Mouse (Mus musculus): ENCODE data around the gene Eef2. TPM values are rescaled to one million over a fixed set of nuclear protein-coding genes. Genes with fewer than 3 reads are reported as not detected.
A peak's percentile ranks its signal among the peaks of the same experiment; 100 is the strongest.
"Not testable (repeated sequence)": the region's sequence is repeated elsewhere in the genome, so short reads cannot be mapped to it uniquely, and the experiment has no call there.

The Eef2 gene
- polyA plus RNA-seq, 1 experiment from 2014 or later, result 282 TPM

GRCm38 (mm10) chr10:81162318-81162652 lies 14.1 kb upstream of the Eef2 start:
- WGBS (ENCODE audit: insufficient replicate concordance), result 22% methylated on average over 2 of the region's 2 CpGs

GRCm38 (mm10) chr10:81165118-81165517 lies 11.3 kb upstream of the Eef2 start:
- WGBS (ENCODE audit: insufficient replicate concordance), result 80% methylated on average over 8 of the region's 8 CpGs
- Histone ChIP-seq H3K27ac (ENCODE audit: low read length) (no peak overlapping the region), H3K36me3 (ENCODE audit: control insufficient read depth, insufficient read depth) (peaks cover 10% of the 10 kb centered on the region), H3K27me3 (ENCODE audit: control insufficient read depth, insufficient read depth, low read depth, low read length) (no peaks in the 10 kb centered on the region), H3K4me3 (ENCODE audit: low read depth, low read length) (no peak overlapping the region), H3K4me2 (ENCODE audit: low read depth, low read length) (no peak overlapping the region), H3K4me1 (ENCODE audit: control insufficient read depth, low read depth, low read length) (peaks cover 41% of the 10 kb centered on the region), H3K9ac (ENCODE audit: low read depth, low read length) (no peak overlapping the region), H3K9me3 (replicated peaks; ENCODE audit: control insufficient read depth, low read length) (no peaks in the 10 kb centered on the region)
- no peak for ATAC-seq (ENCODE audit: low read depth)

More at GRCm38 (mm10) chr10:81162318-81162652, 14.1 kb upstream of the Eef2 start:
- Histone ChIP-seq H3K27me3 (ENCODE audit: control insufficient read depth, insufficient read depth, low read depth, low read length) (no peaks in the 10 kb centered on the region), H3K9ac (ENCODE audit: low read depth, low read length) (no peak overlapping the region), H3K9me3 (replicated peaks; ENCODE audit: control insufficient read depth, low read length) (no peaks in the 10 kb centered on the region), H3K4me1 (ENCODE audit: control insufficient read depth, low read depth, low read length) (peaks cover 35% of the 10 kb centered on the region), H3K4me3 (ENCODE audit: low read depth, low read length) (no peak overlapping the region), H3K4me2 (ENCODE audit: low read depth, low read length) (no peak overlapping the region), H3K36me3 (ENCODE audit: control insufficient read depth, insufficient read depth) (peaks cover 18% of the 10 kb centered on the region), H3K27ac (ENCODE audit: low read length) (no peak overlapping the region)
- no peak for ATAC-seq (ENCODE audit: low read depth)

DNA sequence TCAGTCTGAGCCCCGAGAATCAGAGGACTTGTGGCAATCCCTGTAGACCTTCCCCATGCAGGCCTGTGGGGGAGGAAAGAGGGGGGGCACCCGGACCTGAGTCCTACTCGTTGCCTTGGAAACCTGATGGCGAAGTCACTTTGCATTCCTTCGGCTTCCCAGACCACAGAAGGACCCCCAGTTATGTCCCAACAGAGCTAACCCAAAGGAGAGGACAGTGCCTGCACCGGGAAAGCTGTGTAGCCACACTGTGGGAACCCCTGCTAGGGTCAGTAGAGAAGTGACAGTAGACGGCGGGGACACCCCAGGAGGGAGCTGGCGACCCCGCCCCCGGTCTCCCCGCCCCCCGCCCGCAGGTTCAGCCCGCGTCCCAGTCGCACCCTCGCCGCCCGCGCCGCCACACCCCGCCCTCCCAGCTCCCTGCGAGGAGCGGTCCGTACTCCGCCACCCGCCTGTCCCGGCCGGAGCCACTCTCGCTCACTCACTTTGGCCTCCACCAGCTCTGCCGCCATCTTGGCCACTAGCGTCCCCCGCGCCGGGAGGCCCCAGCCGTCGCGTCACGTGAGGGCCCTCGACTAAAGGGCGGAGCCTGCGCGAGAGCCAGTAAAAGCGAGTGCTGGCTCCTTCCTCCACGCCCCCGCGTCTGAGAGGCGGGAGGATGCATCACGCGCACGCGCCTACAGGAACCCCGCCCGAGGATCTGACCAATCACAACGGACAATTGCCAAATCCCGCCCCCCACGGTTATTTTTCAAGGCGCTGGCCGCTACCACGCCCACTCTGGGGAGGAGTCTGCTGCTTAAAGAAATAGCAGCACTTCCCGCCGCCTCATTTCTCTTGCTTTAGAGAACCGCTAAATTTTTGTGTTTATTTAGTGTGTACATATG lies 9.0 kb upstream of the Eef2 start, which contains the start of gene Pias4:
Pias4 (minus strand) TSS at position 724 of the 887 bp plus-strand sequence.
- peak within 1 kb of the TSS; percentile 96 for H3K4me3 ChIP-seq (ENCODE audit: low read depth, low read length)
- H3K9me3 ChIP-seq (replicated peaks; ENCODE audit: control insufficient read depth, low read length), result no peaks in the 10 kb centered on the region
- H3K4me2 ChIP-seq (ENCODE audit: low read depth, low read length), result peak within 1 kb of the TSS; percentile 88
- peaks cover 6% of the 10 kb centered on the region for H3K36me3 ChIP-seq (ENCODE audit: control insufficient read depth, insufficient read depth)
- ATAC-seq (ENCODE audit: low read depth), result peak; percentile 91
- H3K27ac ChIP-seq (ENCODE audit: low read length), result peak within 1 kb of the TSS; percentile 88
- H3K9ac ChIP-seq (ENCODE audit: low read depth, low read length), result peak within 1 kb of the TSS; percentile 96
- no peaks in the 10 kb centered on the region for H3K27me3 ChIP-seq (ENCODE audit: control insufficient read depth, insufficient read depth, low read depth, low read length)
- peaks cover 31% of the 10 kb centered on the region for H3K4me1 ChIP-seq (ENCODE audit: control insufficient read depth, low read depth, low read length)
- WGBS (ENCODE audit: insufficient replicate concordance), result under 1% methylated on average over 54 of the region's 64 CpGs

DNA sequence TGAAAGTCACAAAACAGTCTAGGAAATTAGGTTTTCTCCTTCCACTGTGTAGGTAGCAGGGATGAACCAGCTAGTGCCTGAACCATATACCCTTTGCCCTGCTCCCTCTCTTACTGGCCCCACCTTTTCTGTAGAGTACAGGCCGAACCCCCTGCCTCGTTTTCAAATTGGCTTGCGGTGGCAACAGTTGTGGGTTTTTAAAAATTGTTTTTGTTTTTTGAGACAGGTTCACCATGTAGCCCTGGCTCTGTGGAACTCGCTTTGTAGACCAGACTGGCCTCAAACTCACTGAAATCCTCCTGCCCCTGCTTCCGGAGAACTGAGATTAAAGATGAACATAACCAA lies 8.4 kb upstream of the Eef2 start:
- WGBS (ENCODE audit: insufficient replicate concordance), result 1% methylated on average over 5 of the region's 5 CpGs
- peak; percentile 44 for ATAC-seq (ENCODE audit: low read depth)
- peaks cover 30% of the 10 kb centered on the region for H3K4me1 ChIP-seq (ENCODE audit: control insufficient read depth, low read depth, low read length)
- H3K4me3 ChIP-seq (ENCODE audit: low read depth, low read length), result peak overlapping the region; percentile 96
- peak overlapping the region; percentile 88 for H3K27ac ChIP-seq (ENCODE audit: low read length)
- H3K4me2 ChIP-seq (ENCODE audit: low read depth, low read length), result peak overlapping the region; percentile 87
- peak overlapping the region; percentile 68 for H3K9ac ChIP-seq (ENCODE audit: low read depth, low read length)
- peaks cover 6% of the 10 kb centered on the region for H3K36me3 ChIP-seq (ENCODE audit: control insufficient read depth, insufficient read depth)
- no peaks in the 10 kb centered on the region for H3K9me3 ChIP-seq (replicated peaks; ENCODE audit: control insufficient read depth, low read length)
- H3K27me3 ChIP-seq (ENCODE audit: control insufficient read depth, insufficient read depth, low read depth, low read length), result no peaks in the 10 kb centered on the region

- ATAC-seq (ENCODE audit: low read depth), result peak; percentile 60
- Histone ChIP-seq H3K36me3 (ENCODE audit: control insufficient read depth, insufficient read depth) (peaks cover 2% of the 10 kb centered on the region), H3K4me1 (ENCODE audit: control insufficient read depth, low read depth, low read length) (peaks cover 36% of the 10 kb centered on the region), H3K9ac (ENCODE audit: low read depth, low read length) (peak overlapping the region; percentile 68), H3K4me3 (ENCODE audit: low read depth, low read length) (peak overlapping the region; percentile 96), H3K4me2 (ENCODE audit: low read depth, low read length) (peak overlapping the region; percentile 87), H3K27ac (ENCODE audit: low read length) (peak overlapping the region; percentile 88), H3K27me3 (ENCODE audit: control insufficient read depth, insufficient read depth, low read depth, low read length) (no peaks in the 10 kb centered on the region), H3K9me3 (replicated peaks; ENCODE audit: control insufficient read depth, low read length) (no peaks in the 10 kb centered on the region)
- under 1% methylated on average over 29 of the region's 29 CpGs for WGBS (ENCODE audit: insufficient replicate concordance)
These were observed 7.7 kb upstream of the Eef2 start for GRCm38 (mm10) chr10:81168521-81169244.

DNA sequence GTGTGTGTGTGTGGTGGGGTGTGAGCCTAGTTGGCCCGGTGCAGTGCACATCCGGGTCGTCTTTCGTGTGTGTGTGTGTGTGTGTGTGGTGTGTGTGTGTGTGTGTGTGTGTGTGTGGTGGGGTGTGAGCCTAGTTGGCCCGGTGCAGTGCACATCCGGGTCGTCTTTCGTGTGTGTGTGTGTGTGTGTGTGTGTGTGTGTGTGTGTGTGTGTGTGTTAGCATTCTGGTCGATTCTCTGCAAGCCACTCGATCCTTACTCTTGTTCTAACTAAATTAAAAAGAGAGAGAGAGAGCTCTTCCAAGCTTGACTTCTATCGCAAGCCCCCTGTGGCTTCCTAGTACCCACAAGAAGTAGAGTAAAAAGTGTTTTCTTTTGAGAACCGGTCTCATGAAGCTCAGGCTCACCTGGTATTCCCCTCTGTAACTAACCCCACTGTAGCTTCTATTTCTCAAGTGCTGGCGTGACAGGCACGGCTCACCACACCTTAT lies 7.0 kb upstream of the Eef2 start:
- not testable (repeated sequence) for H3K27me3 ChIP-seq (ENCODE audit: control insufficient read depth, insufficient read depth, low read depth, low read length); H3K36me3 ChIP-seq (ENCODE audit: control insufficient read depth, insufficient read depth); ATAC-seq (ENCODE audit: low read depth); H3K9me3 ChIP-seq (replicated peaks; ENCODE audit: control insufficient read depth, low read length); H3K4me3 ChIP-seq (ENCODE audit: low read depth, low read length)
- 8% methylated on average over 14 of the region's 14 CpGs for WGBS (ENCODE audit: insufficient replicate concordance)
- H3K4me1 ChIP-seq (ENCODE audit: control insufficient read depth, low read depth, low read length), result peaks cover 39% of the 10 kb centered on the region
- peak overlapping the region; percentile 72 for H3K27ac ChIP-seq (ENCODE audit: low read length)
- peak overlapping the region; percentile 22 for H3K9ac ChIP-seq (ENCODE audit: low read depth, low read length)
- H3K4me2 ChIP-seq (ENCODE audit: low read depth, low read length), result peak overlapping the region; percentile 32

DNA sequence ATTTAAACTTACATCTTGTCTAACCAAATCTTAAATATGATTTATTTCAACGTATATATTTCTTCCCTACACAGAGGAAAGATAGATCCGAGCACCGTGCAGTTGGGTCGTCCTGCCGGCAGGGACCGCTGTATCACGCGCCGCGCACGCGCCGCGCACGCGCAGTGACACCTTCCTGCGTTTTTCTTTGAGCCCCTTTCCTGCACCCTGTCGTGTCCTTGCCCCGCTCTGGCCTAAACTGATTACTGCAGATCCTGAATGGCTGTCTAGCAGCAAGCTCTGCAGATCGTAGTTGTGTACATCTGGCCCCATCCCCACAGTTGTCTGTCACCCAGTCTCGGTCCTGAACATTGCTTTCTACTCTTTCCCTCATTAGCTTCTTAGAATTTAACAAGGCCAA lies 3.3 kb upstream of the Eef2 start:
- H3K27ac ChIP-seq (ENCODE audit: low read length), result peak overlapping the region; percentile 85
- H3K4me1 ChIP-seq (ENCODE audit: control insufficient read depth, low read depth, low read length), result peaks cover 46% of the 10 kb centered on the region
- WGBS (ENCODE audit: insufficient replicate concordance), result 6% methylated on average over 21 of the region's 21 CpGs
- 0 out of 2 replicates have a peak, but pooled peaks have one; percentile 8 for ATAC-seq (ENCODE audit: low read depth)
- H3K27me3 ChIP-seq (ENCODE audit: control insufficient read depth, insufficient read depth, low read depth, low read length), result no peaks in the 10 kb centered on the region
- no peaks in the 10 kb centered on the region for H3K9me3 ChIP-seq (replicated peaks; ENCODE audit: control insufficient read depth, low read length)
- peaks cover 7% of the 10 kb centered on the region for H3K36me3 ChIP-seq (ENCODE audit: control insufficient read depth, insufficient read depth)
- peak overlapping the region; percentile 35 for H3K4me3 ChIP-seq (ENCODE audit: low read depth, low read length)
- peak overlapping the region; percentile 49 for H3K9ac ChIP-seq (ENCODE audit: low read depth, low read length)
- H3K4me2 ChIP-seq (ENCODE audit: low read depth, low read length), result peak overlapping the region; percentile 64

DNA sequence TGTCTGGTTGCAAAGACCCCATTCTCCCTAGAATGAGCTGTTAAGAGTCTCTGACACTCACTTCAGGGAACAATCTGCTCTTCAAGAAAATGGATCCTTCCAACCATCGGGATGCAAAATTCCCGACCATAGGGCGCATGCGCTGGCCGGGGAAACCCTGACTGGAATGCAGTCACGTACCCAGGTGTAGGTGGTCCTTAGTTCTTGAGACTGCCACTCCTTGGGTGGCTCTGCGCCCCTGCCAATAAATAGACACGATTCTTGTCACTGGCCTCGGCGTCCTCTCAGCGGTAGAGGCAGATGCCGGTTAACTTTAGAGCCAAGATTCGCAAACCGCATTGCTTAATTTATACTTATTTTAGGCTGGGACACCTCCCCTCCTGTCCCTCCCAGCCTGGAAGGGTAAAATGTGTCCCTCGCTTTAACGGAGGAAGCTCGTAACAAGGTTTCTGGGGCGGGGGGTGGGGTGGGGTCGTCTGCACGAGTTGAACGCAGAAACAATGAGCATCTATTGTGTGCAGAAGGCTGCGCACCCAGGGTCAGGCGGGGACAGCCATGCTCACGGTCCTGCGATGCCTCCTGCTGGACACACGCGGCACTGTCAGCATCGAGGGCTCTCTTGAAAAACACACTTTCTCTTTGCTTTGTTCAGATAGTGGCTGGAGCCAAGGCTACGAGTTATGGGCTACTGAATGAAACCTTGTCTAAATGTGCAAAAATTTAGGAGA lies 1.6 kb upstream of the Eef2 start:
- Histone ChIP-seq H3K9me3 (replicated peaks; ENCODE audit: control insufficient read depth, low read length) (no peaks in the 10 kb centered on the region), H3K4me1 (ENCODE audit: control insufficient read depth, low read depth, low read length) (peaks cover 46% of the 10 kb centered on the region), H3K36me3 (ENCODE audit: control insufficient read depth, insufficient read depth) (peaks cover 23% of the 10 kb centered on the region), H3K4me3 (ENCODE audit: low read depth, low read length) (peak overlapping the region; percentile 23), H3K9ac (ENCODE audit: low read depth, low read length) (peak overlapping the region; percentile 6; the same call in 1 of the 2 replicates), H3K27ac (ENCODE audit: low read length) (peak overlapping the region; percentile 63), H3K27me3 (ENCODE audit: control insufficient read depth, insufficient read depth, low read depth, low read length) (no peaks in the 10 kb centered on the region), H3K4me2 (ENCODE audit: low read depth, low read length) (peak overlapping the region; percentile 56)
- WGBS (ENCODE audit: insufficient replicate concordance), result 9% methylated on average over 29 of the region's 29 CpGs
- ATAC-seq (ENCODE audit: low read depth), result peak; percentile 28
